ENCODE assay signal across 9 mouse cellular contexts in genomic region chr4:41480254-41480653, GRCm38 (mm10). TPM values are rescaled to one million over a fixed set of nuclear protein-coding genes. Genes with fewer than 3 reads are reported as not detected.
DNase-seq lines count a peak whose midpoint lies in the region; ATAC-seq lines count a peak whose summit lies in the region.
"Had no signal": no experiment of that assay in that cellular context is flagged by ENCODE, and none has a peak within 500 bp of the region (broad histone marks: within the 10 kb centered on the region; RNA-seq: fewer than 3 reads in every experiment).

No protein-coding gene starts in this region.

- peak; percentile 41; the same call in 1 of the 2 replicates for ATAC-seq in frontal cortex, adult (ENCODE audit: low TSS enrichment)
- no peak for ATAC-seq in megakaryocyte, adult 5-6 weeks (ENCODE audit: poor library complexity, severe bottlenecking)

- intact Hi-C loops in heart, postnatal 14 days (cut with DNase I): no loop called here

- no peak for DNase-seq in frontal cortex, adult 2 months (ENCODE audit: extremely low spot score in 1 of 2, low spot score in 1 of 2)
- peak; percentile 28 for DNase-seq in right cerebral cortex, adult 18-20 months
- DNase-seq in right cerebral cortex, adult 2 months (ENCODE audit: low spot score in 2 of 2): no peak
- peak; percentile 73 to 76 for DNase-seq in heart, postnatal 14 days
- peak; percentile 60 for DNase-seq in testis, postnatal 10 days (ENCODE audit: low spot score)
- no peak for DNase-seq in Muller cell, postnatal 12 days (ENCODE audit: inconsistent ontology term)

RNA-seq across cellular contexts. Expression of gene Nudt2, which starts 15.3 kb away (rescaled TPM):
- 39.5 and 42.0 TPM in 2 replicates for polyA plus RNA-seq in frontal cortex, adult 2 months (2012; rRNA removed)
- total RNA-seq in heart, postnatal 14 days (2021): 10 to 100 TPM; 24.6 to 25.8 TPM
- 13.8 and 24.0 TPM in 2 replicates for total RNA-seq in megakaryocyte, adult 5-6 weeks (2015)
- 19.6 and 20.9 TPM in 2 replicates for total RNA-seq in megakaryocyte, adult 5-6 weeks (2017)

RNA-seq across cellular contexts. Expression of gene Kif24, which starts 15.6 kb away (rescaled TPM):
- polyA plus RNA-seq in frontal cortex, adult 2 months (2012; rRNA removed): 0.71 and 0.90 TPM in 2 replicates
- total RNA-seq in heart, postnatal 14 days (2021): 1 to 10 TPM; 1.2 to 1.4 TPM
- 10.7 and 16.0 TPM in 2 replicates for total RNA-seq in megakaryocyte, adult 5-6 weeks (2015)
- 7.0 and 9.7 TPM in 2 replicates for total RNA-seq in megakaryocyte, adult 5-6 weeks (2017)

RNA-seq across cellular contexts. Expression of gene AI464131, which starts 22.6 kb away (rescaled TPM):
- polyA plus RNA-seq in frontal cortex, adult 2 months (2012; rRNA removed): 22.6 and 23.6 TPM in 2 replicates
- total RNA-seq in heart, postnatal 14 days (2021): 10 to 100 TPM; 10.2 to 10.3 TPM
- 0.04 TPM in 1 of 2 replicates, not detected in the other for total RNA-seq in megakaryocyte, adult 5-6 weeks (2015)
- total RNA-seq in megakaryocyte, adult 5-6 weeks (2017): 0.07 TPM in 1 of 2 replicates, not detected in the other

RNA-seq across cellular contexts. Expression of gene 1110017D15Rik, which starts 36.9 kb away (rescaled TPM):
- polyA plus RNA-seq in frontal cortex, adult 2 months (2012; rRNA removed): 10.1 and 10.6 TPM in 2 replicates
- total RNA-seq in heart, postnatal 14 days (2021): under 1 TPM in 1 of 2 experiments, not detected in 1; 0.69 TPM
- not detected in 2 replicates for total RNA-seq in megakaryocyte, adult 5-6 weeks (2015)
- not detected in 2 replicates for total RNA-seq in megakaryocyte, adult 5-6 weeks (2017)
- polyA plus RNA-seq: liver, embryonic 15.5 days had no signal

Comparison
In these comparisons a context has a peak if more than half of its experiments do, and no peak if none do; other contexts are left out.
1. DNase-seq: peak in right cerebral cortex, adult 18-20 months (single experiment), heart, postnatal 14 days (2 of 2) and testis, postnatal 10 days (single experiment); none in frontal cortex, adult 2 months (0 of 2), right cerebral cortex, adult 2 months (0 of 2) and Muller cell, postnatal 12 days (single experiment).
2. RNA of gene AI464131, which starts 22.6 kb away (total RNA-seq): 10.2 to 10.3 TPM in heart, postnatal 14 days; 0.04 to 0.07 TPM in megakaryocyte, adult 5-6 weeks; every median in the first group is over 10 times any median in the second.